Mouse (Mus musculus): Measurements from ENCODE around the gene Adgre4.
"Not testable (repeated sequence)": the region's sequence is repeated elsewhere in the genome, so short reads cannot be mapped to it uniquely, and the experiment has no call there.

Gene Adgre4

DNA sequence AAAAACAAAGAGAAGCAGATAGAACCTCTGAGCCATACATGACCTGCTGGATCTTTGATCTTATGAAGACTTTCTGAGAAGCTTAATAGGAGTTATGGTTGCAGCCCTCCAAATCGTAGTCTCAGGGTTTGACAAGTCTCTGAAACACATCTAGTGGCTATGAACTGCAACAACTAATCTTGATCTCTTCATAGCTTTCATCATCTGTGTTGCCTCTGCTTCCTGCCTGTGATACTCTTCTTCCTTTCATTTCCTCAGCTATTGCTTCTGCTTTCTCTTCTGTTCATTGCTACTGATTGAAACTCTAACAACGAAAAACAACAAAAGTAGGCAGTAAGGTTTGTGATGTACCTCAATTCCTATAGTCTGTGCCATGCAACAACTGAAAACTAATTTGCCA is 1.4 kb downstream of the Adgre4 start:
- Histone ChIP-seq H3K4me3 (replicated peaks; ENCODE audit: low read length) (no peak overlapping the region), H3K36me3 (ENCODE audit: insufficient read depth, low read length) (no peaks in the 10 kb centered on the region), H3K27me3 (ENCODE audit: insufficient read depth, low read length) (no peaks in the 10 kb centered on the region), H3K9me3 (ENCODE audit: low read length) (no peaks in the 10 kb centered on the region), H3K4me1 (replicated peaks; ENCODE audit: low read depth, low read length) (no peaks in the 10 kb centered on the region)
- no peak for TF ChIP-seq POU5F1 (IDR thresholded peaks at IDR 0.05; ENCODE audit: borderline replicate concordance, low read length)
- TF ChIP-seq CTCF (conservative IDR thresholded peaks at IDR 0.05; ENCODE audit: low read length), result no peak
- TF ChIP-seq NANOG (IDR thresholded peaks at IDR 0.05; ENCODE audit: borderline replicate concordance, low read length), result no peak

DNA sequence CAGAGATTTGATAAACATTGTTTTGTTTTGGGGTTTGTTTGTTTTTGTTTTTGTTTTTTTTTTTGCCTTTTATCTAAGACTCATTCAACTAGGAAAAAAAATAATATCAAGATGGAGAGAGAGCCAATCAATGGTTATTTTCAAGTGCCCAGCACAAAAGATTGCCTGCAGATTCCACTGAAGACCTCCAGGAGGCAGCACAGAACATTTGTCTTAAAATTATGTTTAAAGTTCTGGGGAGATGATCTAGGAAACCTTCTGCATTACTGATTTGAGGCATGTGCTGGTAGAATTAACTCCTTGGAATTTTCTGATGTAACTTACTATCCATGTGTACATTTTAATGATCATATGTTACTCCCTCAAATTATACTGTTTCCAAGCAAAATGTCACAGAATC is 63.9 kb downstream of the Adgre4 start:
- Histone ChIP-seq H3K4me1 (replicated peaks; ENCODE audit: low read depth, low read length) (no peaks in the 10 kb centered on the region; the same call in 1 of the 2 replicates), H3K36me3 (ENCODE audit: insufficient read depth, low read length) (no peaks in the 10 kb centered on the region), H3K9me3 (ENCODE audit: low read length) (no peaks in the 10 kb centered on the region), H3K27me3 (ENCODE audit: insufficient read depth, low read length) (no peaks in the 10 kb centered on the region), H3K4me3 (replicated peaks; ENCODE audit: low read length) (no peak overlapping the region)
- TF ChIP-seq CTCF (conservative IDR thresholded peaks at IDR 0.05; ENCODE audit: low read length) (peak; percentile 89), NANOG (IDR thresholded peaks at IDR 0.05; ENCODE audit: borderline replicate concordance, low read length) (no peak)

DNA sequence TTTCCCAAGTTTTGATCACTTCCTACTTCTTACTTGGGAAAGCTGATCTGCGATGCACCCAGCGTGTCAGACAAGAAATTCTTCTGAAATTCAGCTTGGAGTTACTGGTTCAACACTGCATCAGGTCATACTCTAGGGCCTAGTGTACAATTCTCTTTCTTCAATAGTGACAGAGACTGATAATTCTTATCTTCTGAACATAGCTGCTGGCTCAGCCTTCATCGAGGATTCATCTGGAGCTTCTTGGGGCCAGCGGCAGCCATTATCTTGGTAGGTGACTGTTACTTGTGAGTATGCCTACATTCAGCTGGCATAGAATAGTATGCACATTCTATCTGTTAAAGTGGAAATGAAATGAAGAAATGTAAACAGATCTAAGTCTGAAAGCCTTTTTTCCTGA is 67.1 kb downstream of the Adgre4 start:
- Histone ChIP-seq H3K4me1 (replicated peaks; ENCODE audit: low read depth, low read length) (no peaks in the 10 kb centered on the region), H3K27me3 (ENCODE audit: insufficient read depth, low read length) (no peaks in the 10 kb centered on the region), H3K36me3 (ENCODE audit: insufficient read depth, low read length) (no peaks in the 10 kb centered on the region), H3K4me3 (replicated peaks; ENCODE audit: low read length) (no peak overlapping the region), H3K9me3 (ENCODE audit: low read length) (no peaks in the 10 kb centered on the region)
- no peak for TF ChIP-seq NANOG (IDR thresholded peaks at IDR 0.05; ENCODE audit: borderline replicate concordance, low read length)
- no peak for TF ChIP-seq CTCF (conservative IDR thresholded peaks at IDR 0.05; ENCODE audit: low read length)
- TF ChIP-seq POU5F1 (IDR thresholded peaks at IDR 0.05; ENCODE audit: borderline replicate concordance, low read length), result no peak

DNA sequence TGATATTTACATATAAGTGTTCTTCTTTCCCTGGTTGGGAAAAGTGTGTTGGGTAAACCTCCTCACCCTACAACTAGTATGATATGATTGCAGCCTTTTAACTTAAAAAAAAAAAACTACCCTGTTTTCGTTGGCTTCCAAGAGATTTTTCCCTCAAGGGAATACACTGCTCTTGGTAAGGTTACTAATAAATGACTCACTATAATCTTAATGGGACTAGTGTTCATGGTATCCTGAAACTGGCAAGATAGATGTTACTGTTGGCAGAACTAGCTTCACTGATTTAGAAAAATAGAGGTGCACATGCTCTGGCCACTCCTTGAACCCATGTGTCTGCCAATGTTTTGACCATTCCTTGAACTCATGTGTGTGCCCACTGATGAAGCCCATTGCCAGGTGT is 71.8 kb downstream of the Adgre4 start:
- H3K4me1 ChIP-seq (replicated peaks; ENCODE audit: low read depth, low read length), result no peaks in the 10 kb centered on the region
- H3K9me3 ChIP-seq (ENCODE audit: low read length), result 0 out of 2 replicates have a peak, but pooled peaks cover 2% of the 10 kb centered on the region
- TF ChIP-seq POU5F1 (IDR thresholded peaks at IDR 0.05; ENCODE audit: borderline replicate concordance, low read length) (no peak), CTCF (conservative IDR thresholded peaks at IDR 0.05; ENCODE audit: low read length) (no peak), NANOG (IDR thresholded peaks at IDR 0.05; ENCODE audit: borderline replicate concordance, low read length) (no peak)
- no peaks in the 10 kb centered on the region for H3K27me3 ChIP-seq (ENCODE audit: insufficient read depth, low read length)
- no peak overlapping the region for H3K4me3 ChIP-seq (replicated peaks; ENCODE audit: low read length)
- no peaks in the 10 kb centered on the region for H3K36me3 ChIP-seq (ENCODE audit: insufficient read depth, low read length)

DNA sequence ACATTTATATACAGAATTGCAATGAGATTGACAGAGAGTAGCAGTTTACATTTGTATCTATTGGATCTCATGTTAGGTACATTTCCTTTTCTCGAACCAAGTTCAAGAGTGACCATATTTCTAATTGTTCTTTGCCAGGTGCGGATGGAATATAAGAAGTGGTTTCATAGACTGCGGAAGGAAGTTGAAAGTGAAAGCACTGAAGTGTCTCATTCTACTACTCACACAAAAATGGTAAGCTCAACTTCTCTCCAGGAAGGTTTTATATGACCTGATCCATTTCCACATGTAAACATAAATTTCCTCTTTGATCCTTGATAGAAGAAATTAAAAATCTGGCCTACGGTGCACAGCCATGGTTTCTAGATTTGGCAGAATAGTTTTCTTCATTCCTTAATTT is 93.3 kb downstream of the Adgre4 start:
- Histone ChIP-seq H3K27me3 (ENCODE audit: insufficient read depth, low read length) (no peaks in the 10 kb centered on the region), H3K4me3 (replicated peaks; ENCODE audit: low read length) (no peak overlapping the region), H3K4me1 (replicated peaks; ENCODE audit: low read depth, low read length) (no peaks in the 10 kb centered on the region), H3K9me3 (ENCODE audit: low read length) (peaks cover 19% of the 10 kb centered on the region), H3K36me3 (ENCODE audit: insufficient read depth, low read length) (no peaks in the 10 kb centered on the region)
- TF ChIP-seq NANOG (IDR thresholded peaks at IDR 0.05; ENCODE audit: borderline replicate concordance, low read length), result no peak
- no peak for TF ChIP-seq CTCF (conservative IDR thresholded peaks at IDR 0.05; ENCODE audit: low read length)
- no peak for TF ChIP-seq POU5F1 (IDR thresholded peaks at IDR 0.05; ENCODE audit: borderline replicate concordance, low read length)

DNA sequence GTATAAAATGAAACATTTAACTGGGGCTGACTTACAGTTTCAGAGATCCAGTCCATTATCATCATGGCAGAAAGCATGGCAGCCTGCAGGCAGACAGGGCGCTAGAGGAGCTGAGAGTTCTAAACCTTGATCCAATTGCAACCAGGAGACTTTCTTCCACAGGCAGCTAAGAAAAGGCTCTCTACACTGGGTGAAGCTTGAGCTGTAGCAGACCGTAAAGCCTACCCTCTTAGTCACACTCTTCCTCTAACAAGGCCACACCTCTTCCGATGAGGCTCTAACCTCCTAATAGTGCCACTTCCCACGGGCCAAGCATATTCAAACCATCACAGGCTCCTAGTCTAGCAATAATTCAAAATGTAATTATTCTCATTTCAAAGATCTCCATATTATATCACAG is 127.4 kb downstream of the Adgre4 start:
- Histone ChIP-seq H3K4me3 (replicated peaks; ENCODE audit: low read length) (no peak overlapping the region), H3K4me1 (replicated peaks; ENCODE audit: low read depth, low read length) (peaks cover 16% of the 10 kb centered on the region), H3K9me3 (ENCODE audit: low read length) (peaks cover 38% of the 10 kb centered on the region), H3K36me3 (ENCODE audit: insufficient read depth, low read length) (peaks cover 11% of the 10 kb centered on the region), H3K27me3 (ENCODE audit: insufficient read depth, low read length) (no peaks in the 10 kb centered on the region)
- no peak for TF ChIP-seq NANOG (IDR thresholded peaks at IDR 0.05; ENCODE audit: borderline replicate concordance, low read length)
- TF ChIP-seq CTCF (conservative IDR thresholded peaks at IDR 0.05; ENCODE audit: low read length), result no peak
- no peak for TF ChIP-seq POU5F1 (IDR thresholded peaks at IDR 0.05; ENCODE audit: borderline replicate concordance, low read length)

DNA sequence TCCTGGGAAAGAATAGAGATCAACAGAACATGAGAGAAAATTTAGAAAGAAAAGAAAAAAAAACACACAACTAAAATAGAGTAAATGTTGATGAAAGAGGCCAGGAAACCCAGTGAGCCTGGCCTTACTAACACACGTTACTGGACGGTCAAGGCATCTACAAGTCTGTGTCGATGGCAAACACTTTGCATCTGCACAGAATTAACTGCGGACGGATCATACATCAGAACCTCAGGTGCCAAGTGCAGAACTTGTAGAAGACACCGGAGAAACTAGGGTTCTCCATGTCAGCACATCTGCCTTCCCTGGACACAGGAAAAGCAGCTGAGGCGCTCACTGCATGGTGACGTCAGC is 128.5 kb downstream of the Adgre4 start:
- Histone ChIP-seq H3K4me1 (replicated peaks; ENCODE audit: low read depth, low read length) (peaks cover 16% of the 10 kb centered on the region), H3K9me3 (ENCODE audit: low read length) (peaks cover 36% of the 10 kb centered on the region), H3K4me3 (replicated peaks; ENCODE audit: low read length) (peak overlapping the region; percentile 83)
- not testable (repeated sequence) for H3K36me3 ChIP-seq (ENCODE audit: insufficient read depth, low read length); H3K27me3 ChIP-seq (ENCODE audit: insufficient read depth, low read length)

DNA sequence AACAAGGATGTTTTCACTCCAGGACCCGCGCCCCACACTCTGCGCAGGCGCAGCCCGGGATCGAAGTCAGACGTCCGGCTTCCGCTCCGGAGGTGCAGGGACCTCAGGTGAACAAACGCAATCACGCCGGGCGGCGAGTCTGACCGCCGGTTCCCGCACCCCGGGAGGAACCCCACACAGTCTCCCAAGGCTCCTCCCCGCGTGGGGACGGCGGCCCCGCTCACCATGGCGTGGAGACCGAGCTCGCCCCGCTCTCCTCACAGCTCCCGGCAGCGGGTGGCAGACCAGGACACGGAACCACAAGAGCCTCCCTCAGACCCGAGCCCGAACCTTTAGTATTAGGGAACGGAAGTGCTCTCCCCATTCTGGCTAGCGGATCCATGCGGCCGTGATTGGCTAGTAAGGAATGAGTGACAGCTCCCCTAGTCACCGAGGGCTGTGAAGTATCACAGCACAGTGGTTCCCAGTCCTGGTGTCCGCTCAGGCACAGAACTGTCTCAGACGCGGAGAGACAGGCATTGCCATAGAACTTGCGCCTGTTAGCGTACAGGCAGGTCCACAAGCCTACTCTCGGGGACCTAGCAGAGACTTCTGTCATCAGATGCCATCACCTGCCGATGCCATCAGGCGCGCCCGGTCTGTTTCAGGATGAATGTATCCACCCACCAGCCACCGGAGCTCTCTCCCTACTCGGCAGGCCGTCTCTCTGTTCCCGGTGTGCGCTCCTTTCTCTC is 129.0 kb downstream of the Adgre4 start, which contains the start of gene Zfp119a:
Gene Zfp119a (minus strand): TSS at position 295 of the 734 bp plus-strand sequence.
- peak within 1 kb of the TSS; percentile 83 for H3K4me3 ChIP-seq (replicated peaks; ENCODE audit: low read length)
- peaks cover 31% of the 10 kb centered on the region for H3K9me3 ChIP-seq (ENCODE audit: low read length)
- H3K27me3 ChIP-seq (ENCODE audit: insufficient read depth, low read length); H3K36me3 ChIP-seq (ENCODE audit: insufficient read depth, low read length): not testable (repeated sequence)
- H3K4me1 ChIP-seq (replicated peaks; ENCODE audit: low read depth, low read length), result peaks cover 16% of the 10 kb centered on the region

DNA sequence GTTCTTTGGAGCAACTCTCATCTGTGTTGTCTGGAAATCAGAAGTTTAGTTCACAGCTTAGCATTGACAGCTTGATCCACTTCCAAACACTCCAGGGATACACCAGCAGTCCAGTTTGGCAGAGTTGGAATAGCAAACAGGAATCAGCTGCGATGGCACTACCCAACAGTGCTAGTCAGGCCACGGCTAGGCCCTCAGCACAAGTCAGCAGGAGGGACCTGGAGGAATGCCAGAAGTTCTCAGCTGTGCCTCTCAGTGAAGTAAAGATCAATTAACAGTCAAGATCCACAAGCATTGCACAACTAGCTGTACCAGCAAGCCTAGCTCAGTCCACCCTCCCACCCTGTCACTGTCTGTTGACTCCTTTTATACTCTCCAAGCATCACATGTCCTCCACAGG is 133.8 kb downstream of the Adgre4 start:
- Histone ChIP-seq H3K4me1 (replicated peaks; ENCODE audit: low read depth, low read length) (peaks cover 10% of the 10 kb centered on the region), H3K4me3 (replicated peaks; ENCODE audit: low read length) (no peak overlapping the region), H3K27me3 (ENCODE audit: insufficient read depth, low read length) (peaks cover 6% of the 10 kb centered on the region), H3K9me3 (ENCODE audit: low read length) (no peaks in the 10 kb centered on the region), H3K36me3 (ENCODE audit: insufficient read depth, low read length) (no peaks in the 10 kb centered on the region)
- TF ChIP-seq POU5F1 (IDR thresholded peaks at IDR 0.05; ENCODE audit: borderline replicate concordance, low read length) (no peak), NANOG (IDR thresholded peaks at IDR 0.05; ENCODE audit: borderline replicate concordance, low read length) (no peak), CTCF (conservative IDR thresholded peaks at IDR 0.05; ENCODE audit: low read length) (no peak)
